Mouse (Mus musculus): ENCODE results near the gene 1700020L24Rik.

1700020L24Rik gene

GRCm38 (mm10) chr11:83437377-83437776 lies at the start of gene 1700020L24Rik:
TSS of gene 1700020L24Rik (plus strand) at chr11:83437677.
- DNase-seq (ENCODE audit: low read depth), result no peak

DNA sequence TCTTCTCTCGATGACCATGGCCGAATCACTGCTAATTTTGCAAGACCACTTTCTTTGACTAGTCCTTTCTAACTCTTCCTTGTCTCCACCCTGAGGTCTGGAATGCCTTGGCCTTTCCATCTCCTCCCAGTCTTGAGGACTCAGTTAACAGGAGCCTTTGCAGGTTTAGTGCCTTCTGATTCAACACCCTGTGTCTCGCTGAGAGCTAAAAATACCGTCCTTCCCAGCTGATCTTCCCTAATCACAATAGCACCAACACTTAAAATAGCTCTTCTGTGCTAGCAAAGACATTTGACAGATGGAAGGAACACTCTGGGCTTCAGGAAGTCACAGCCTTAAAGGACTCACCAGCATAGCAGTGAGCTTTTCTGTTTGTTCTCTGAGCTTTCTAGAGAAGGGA lies 44.4 kb upstream of the 1700020L24Rik start:
- no peak for DNase-seq (ENCODE audit: low read depth)

GRCm38 (mm10) chr11:83394802-83395439 lies 42.6 kb upstream of the 1700020L24Rik start:
- DNase-seq (ENCODE audit: low read depth), result no peak

- DNase-seq (ENCODE audit: low read depth), result no peak
Observed at GRCm38 (mm10) chr11:83397626-83398025, 39.9 kb upstream of the 1700020L24Rik start.

DNA sequence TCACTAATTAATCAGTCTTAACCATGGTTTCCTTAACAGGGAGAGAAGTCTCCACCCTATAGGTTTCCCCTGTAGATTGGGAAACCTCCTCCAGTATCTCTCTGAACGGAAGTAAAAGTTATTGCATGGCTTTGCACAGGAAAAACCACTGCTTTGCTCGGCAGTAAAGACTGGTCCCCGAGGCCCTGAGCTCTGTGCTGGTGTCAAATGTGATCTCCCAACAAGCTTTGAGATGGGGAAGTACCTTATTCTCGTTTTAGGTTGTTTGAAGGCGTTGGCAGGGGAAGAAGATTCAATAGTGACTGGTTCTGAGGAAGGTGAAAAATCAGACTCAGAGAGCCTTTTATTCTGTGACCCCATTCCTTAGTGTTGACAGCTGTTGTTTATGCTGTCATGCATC lies 38.8 kb upstream of the 1700020L24Rik start:
- DNase-seq (ENCODE audit: low read depth), result no peak

GRCm38 (mm10) chr11:83403787-83404186 lies 33.7 kb upstream of the 1700020L24Rik start:
- DNase-seq (ENCODE audit: low read depth), result no peak

DNA sequence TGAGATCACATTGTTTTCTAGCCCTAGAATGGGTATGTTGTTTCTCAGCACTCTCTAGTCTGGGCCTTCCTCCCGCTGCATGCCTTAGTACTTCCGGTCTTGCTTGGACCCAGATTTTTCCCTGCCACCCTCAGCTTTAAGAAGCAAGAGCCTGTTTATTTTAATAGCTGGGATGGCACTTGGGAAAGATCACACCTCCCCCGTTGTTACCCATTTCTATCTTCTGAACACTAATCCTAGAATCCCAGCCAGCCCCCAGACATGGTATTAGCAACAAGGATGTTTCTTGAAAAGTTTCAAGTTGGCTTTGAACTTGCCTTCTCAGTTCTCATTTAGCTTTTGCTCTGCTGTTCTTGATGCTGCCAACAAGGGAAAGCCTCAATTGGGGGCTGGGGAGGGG lies 31.1 kb upstream of the 1700020L24Rik start:
- no peak for DNase-seq (ENCODE audit: low read depth)

- no peak for DNase-seq (ENCODE audit: low read depth)
Observed at GRCm38 (mm10) chr11:83408242-83408641, 29.2 kb upstream of the 1700020L24Rik start.

DNA sequence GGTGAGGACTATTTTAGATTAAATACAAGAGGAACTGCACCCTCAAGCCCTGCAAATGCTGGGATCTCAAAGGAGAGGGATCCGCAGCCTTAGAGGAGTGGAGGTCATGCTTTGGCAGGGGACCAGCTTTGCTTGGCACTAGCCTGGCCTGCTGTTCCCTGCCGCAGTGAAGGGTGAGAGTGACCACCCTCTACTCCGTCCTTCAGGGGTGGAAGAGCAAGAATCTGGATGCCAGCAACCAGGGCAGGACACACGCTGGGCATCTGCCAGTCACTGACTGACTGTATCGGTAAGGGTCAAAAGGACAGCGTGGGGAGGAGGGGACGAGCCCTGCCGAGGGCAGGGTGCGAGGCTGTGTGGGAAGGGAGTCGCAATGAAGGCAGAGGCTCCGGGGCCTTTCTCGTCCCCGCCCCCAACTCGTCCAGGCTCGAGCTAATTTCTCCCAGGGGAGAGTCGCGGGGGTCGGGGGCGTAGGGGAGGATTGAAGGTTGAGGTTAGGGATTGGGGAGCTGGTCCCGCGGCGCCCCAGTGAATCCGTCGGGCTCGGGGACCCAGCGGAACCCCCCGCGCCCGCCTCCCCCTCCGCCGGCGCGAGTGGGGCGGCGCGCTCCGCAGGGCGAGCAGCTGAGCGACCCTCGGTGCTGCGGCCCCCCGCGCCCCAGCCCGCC lies 28.3 kb upstream of the 1700020L24Rik start, which contains the start of gene Rasl10b:
Rasl10b (plus strand) TSS at position 51 of the 668 bp plus-strand sequence.
- peak; percentile 32 for DNase-seq (ENCODE audit: low read depth)

- no peak for DNase-seq (ENCODE audit: low read depth)
Observed at GRCm38 (mm10) chr11:83409792-83410291, 27.6 kb upstream of the 1700020L24Rik start.

DNA sequence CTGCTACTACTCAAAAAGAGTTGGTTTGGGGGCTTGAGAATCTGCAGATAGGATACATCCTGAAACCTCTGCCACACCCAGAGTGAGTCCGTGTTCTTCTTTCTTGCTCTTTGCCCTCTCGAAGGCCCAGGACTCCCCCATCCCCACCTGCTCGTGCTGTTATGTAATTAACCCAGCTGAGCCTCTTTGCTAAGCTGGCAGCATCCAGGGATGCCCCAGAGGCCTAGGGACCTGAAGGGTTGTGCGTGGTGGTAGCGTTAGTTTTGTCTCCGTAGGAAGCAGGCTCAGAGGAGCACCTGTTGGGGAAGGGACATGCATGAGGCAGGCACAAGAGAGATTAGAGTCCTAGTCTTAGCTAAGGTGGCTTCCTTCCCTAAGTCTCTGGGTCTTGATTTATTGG lies 27.0 kb upstream of the 1700020L24Rik start:
- no peak for DNase-seq (ENCODE audit: low read depth)

GRCm38 (mm10) chr11:83417080-83417479 lies 20.4 kb upstream of the 1700020L24Rik start:
- DNase-seq (ENCODE audit: low read depth), result peak; percentile 81

DNA sequence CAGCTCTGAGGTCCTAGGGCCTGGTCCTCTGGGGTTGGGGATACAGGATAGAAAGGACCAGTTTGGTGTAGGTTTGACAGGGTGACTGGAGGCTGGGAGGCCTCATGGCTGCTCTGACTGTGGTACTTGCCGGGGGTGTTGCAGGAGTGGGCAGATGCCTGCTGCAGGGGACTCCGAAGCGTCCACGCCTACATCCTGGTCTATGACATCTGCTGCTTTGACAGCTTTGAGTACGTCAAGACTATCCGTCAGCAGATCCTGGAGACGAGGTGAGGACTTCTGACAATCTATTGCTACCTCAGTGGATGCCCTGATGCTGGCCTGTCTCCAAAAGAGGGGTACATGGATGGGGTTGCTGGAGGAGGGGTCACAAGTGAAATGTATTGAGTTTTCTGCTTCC lies 19.8 kb upstream of the 1700020L24Rik start:
- no peak for DNase-seq (ENCODE audit: low read depth)

DNA sequence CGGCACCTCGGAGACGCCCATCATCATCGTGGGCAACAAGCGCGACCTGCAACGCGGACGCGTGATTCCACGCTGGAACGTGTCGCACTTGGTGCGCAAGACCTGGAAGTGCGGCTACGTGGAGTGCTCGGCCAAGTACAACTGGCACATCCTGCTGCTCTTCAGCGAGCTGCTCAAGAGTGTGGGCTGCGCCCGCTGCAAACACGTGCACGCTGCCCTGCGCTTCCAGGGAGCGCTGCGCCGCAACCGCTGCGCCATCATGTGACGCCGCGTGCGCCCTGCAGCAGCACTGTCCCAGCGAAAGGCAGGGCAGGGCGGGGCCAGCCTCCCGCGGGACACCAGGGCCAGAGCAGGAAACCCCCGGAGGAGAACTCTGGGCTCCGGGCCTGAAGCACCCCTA lies 18.9 kb upstream of the 1700020L24Rik start:
- no peak for DNase-seq (ENCODE audit: low read depth)

DNA sequence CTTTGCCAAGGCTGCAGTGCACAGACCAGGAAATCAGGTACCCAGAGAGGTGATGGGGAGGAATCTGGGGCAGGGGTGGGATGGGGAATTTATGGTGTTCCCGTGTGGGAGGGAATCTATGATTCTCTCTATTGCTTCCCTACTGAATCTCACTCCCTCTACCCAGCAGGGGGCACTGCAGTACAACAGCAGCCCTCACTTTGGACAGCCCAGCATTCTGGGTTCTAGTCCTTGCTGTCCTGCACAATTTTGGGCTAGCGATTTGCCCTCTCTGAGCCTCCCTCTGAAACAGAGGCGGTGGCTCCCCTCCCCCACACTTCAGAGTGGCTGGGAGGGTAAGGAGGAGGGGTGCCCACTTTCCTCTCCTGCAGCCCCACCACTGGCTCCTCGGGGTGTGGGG lies 17.1 kb upstream of the 1700020L24Rik start:
- DNase-seq (ENCODE audit: low read depth), result no peak

GRCm38 (mm10) chr11:83421305-83421704 lies 16.2 kb upstream of the 1700020L24Rik start:
- peak; percentile 87 for DNase-seq (ENCODE audit: low read depth)

- peak; percentile 88 for DNase-seq (ENCODE audit: low read depth)
Observed at GRCm38 (mm10) chr11:83424681-83425080, 12.8 kb upstream of the 1700020L24Rik start.

GRCm38 (mm10) chr11:83426964-83427363 lies 10.5 kb upstream of the 1700020L24Rik start:
- DNase-seq (ENCODE audit: low read depth), result no peak

GRCm38 (mm10) chr11:83429355-83429754 lies 8.1 kb upstream of the 1700020L24Rik start, which contains the start of gene Gas2l2:
TSS of gene Gas2l2 (minus strand) at chr11:83429455.
- DNase-seq (ENCODE audit: low read depth), result no peak

DNA sequence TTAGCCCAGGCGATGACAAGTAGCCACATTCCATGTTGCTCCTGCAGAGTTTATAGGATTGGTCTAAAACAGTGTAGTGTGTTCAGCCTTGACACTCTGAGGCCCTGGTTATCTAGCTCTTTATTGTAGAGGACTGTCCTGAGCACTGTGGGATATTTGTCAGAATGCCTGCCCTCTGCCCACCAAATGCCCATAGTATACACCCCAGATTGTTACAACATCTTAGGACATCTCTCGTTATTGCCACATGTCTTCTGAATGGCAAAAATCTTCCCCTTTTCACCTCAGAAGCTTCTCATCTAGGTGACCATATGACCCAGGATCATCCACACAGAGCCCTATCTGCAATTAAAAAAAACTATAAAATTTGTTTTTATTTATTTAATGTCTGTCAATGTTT lies 4.9 kb upstream of the 1700020L24Rik start:
- DNase-seq (ENCODE audit: low read depth), result no peak

- peak; percentile 57 for DNase-seq (ENCODE audit: low read depth)
Observed at GRCm38 (mm10) chr11:83439426-83440060, 2.1 kb downstream of the 1700020L24Rik start.

GRCm38 (mm10) chr11:83440081-83441064 lies 2.9 kb downstream of the 1700020L24Rik start:
- peak; percentile 98 for DNase-seq (ENCODE audit: low read depth)
